Mouse (Mus musculus) embryonic fibroblast, embryonic 13.5 days (primary cell): ENCODE results near the gene Styxl1. TPM values are rescaled to one million over a fixed set of nuclear protein-coding genes. Genes with fewer than 3 reads are reported as not detected.

ENCODE experiments used
- H3K27ac ChIP-seq: 2 replicates; pipeline ENCODE4 v1.5.1; 2012; ENCODE audit warnings: low read length, control low read depth, inconsistent platforms; ENCODE audit not compliant: insufficient read depth
- H3K4me1 ChIP-seq: 2 replicates; pipeline ENCODE4 v1.6.1; 2011; ENCODE audit warnings: low read length; ENCODE audit not compliant: control insufficient read depth, insufficient read depth
- H3K4me3 ChIP-seq: 2 replicates; pipeline ENCODE4 v1.5.1; 2011; ENCODE audit warnings: mild to moderate bottlenecking, control low read depth, low read length; ENCODE audit not compliant: insufficient read depth
- CTCF ChIP-seq: IDR thresholded peaks from 2 replicates; pipeline ENCODE4 v1.5.1; 2011; ENCODE audit warnings: mild to moderate bottlenecking, control low read depth, low read length, moderate library complexity, borderline replicate concordance; ENCODE audit not compliant: insufficient read depth
- POLR2A ChIP-seq: IDR thresholded peaks from 2 replicates; pipeline ENCODE4 v1.6.1; 2011; ENCODE audit warnings: low read depth, mild to moderate bottlenecking, control low read depth, low read length, moderate library complexity
- polyA plus RNA-seq: library from polyadenylated mRNA; stranded (reverse); fragments of >200 nt; gene quantifications from 2 replicates; pipeline ENCODE4 v1.2.4, GENCODE M21; 2011; ENCODE audit warnings: low read depth; ENCODE audit not compliant: missing spikeins, insufficient read length

Gene Styxl1
- polyA plus RNA-seq, 1 experiment, result not detected

DNA sequence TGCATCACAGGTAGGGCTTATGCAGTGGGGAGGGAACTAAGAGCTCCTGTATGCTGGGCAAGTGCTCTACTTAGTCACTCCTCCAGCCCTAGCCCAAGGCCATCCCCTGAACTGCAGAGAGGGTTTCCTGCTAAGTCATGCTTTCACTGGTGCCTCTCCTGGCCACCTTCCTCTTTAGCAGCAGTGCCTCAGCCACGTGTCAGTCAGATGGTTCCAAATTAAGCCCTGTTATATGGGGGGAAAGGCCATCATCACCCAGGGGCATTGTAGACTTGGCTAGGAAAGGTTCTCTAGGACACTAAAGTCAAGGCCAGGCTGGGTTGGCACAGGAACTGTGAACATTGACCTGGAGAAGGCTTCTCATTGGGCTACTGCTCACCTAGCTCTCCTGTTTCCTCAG is 70.3 kb downstream of the Styxl1 start:
- TF ChIP-seq POLR2A, result no peak
- no peak for TF ChIP-seq CTCF
- Histone ChIP-seq H3K4me1 (peaks cover 7% of the 10 kb centered on the region; the same call in 1 of the 2 replicates), H3K4me3 (no peak overlapping the region), H3K27ac (no peak overlapping the region)

DNA sequence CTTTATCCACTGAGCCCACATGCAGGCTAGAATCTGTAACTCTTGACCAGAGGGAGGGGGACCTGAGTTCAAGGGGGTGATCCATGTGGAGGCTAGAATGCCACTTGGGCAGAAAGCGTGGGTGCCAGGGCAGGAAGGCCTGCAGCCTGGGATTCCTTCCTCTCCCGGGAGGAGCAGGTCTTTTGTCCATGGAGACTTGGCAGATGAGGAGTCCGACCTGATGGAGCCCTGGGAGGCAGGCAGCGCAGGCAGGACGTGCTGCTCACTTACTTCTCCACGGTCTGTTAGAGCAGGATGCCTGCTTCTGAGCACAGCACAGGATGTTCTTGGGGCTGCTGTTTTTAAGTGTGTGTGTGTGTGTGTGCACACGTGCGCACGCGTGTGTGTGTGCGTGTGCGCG is 71.1 kb downstream of the Styxl1 start:
- Histone ChIP-seq H3K4me1 (peaks cover 12% of the 10 kb centered on the region), H3K4me3 (no peak overlapping the region), H3K27ac (no peak overlapping the region)
- TF ChIP-seq CTCF, result no peak
- no peak for TF ChIP-seq POLR2A

DNA sequence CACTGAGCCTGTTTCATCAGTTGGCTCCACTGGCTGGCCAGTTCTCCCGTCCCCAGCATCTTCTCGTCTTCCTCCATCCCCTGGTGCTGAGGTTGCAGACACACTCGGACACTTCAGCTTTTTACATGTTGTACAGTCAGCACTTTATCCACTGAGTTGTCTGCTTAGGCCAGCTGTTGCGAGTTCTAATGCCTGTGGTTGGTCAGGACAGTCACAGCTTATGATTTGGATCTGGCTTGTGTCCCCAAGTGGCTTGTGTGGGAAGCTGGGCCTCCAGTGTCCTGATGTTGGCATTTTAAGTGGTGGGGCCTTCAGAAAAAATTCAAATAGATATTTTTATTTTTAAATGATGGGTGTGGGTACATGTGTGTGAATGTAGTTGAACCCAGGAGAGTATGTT is 72.8 kb downstream of the Styxl1 start:
- Histone ChIP-seq H3K4me3 (no peak overlapping the region), H3K27ac (no peak overlapping the region), H3K4me1 (peaks cover 12% of the 10 kb centered on the region)
- TF ChIP-seq CTCF (no peak), POLR2A (no peak)

DNA sequence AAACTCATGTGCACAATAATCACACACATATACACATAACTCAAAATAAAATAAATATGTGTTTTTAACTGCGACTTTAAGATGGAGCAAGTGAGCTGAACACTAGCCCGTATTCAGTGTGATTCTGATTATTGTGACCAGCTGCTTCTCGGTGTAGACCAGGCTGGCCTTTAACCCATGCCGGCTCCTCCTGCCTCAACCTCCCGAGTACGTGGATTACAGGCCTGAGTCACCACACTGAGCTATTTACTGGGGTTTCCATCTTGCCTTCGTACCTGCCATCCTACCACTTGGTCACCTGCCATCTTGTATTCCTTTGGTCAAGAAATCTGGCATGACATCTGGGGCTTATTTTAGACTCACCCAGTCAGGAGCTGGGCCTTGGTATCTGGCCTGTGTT is 74.8 kb downstream of the Styxl1 start:
- TF ChIP-seq CTCF (no peak), POLR2A (no peak)
- Histone ChIP-seq H3K27ac (peak overlapping the region; percentile 42), H3K4me1 (peaks cover 12% of the 10 kb centered on the region), H3K4me3 (no peak overlapping the region)

DNA sequence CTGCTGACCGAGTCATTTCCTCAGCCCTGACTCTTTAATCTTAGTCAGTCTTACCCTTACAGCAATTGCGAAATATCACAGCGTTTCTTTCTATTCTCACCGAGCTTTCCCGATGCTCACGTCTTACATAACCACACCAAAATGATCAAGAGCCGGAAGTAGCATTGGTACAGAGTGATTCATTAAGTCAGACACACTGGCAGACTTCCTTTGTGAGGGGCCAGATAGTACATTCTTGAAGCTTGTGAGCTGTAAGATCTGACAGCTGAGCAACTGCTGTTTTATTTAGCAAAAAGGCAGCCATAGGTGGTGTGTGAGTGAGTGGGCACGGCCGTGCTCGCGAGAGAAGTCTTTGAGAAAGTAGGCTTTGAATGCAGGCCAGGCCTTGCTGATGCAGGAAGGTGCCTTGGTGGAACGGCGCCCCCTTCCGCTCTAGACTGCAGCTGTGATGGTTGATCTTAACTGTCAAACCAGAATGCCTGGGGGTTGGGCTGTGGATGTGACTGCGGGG is 75.4 kb downstream of the Styxl1 start:
- H3K4me1 ChIP-seq, result peaks cover 12% of the 10 kb centered on the region
- H3K4me3 ChIP-seq, result no peak overlapping the region
- no peak for TF ChIP-seq POLR2A
- TF ChIP-seq CTCF, result peak; percentile 71; the same call in 1 of the 2 replicates
- H3K27ac ChIP-seq, result peak overlapping the region; percentile 42

DNA sequence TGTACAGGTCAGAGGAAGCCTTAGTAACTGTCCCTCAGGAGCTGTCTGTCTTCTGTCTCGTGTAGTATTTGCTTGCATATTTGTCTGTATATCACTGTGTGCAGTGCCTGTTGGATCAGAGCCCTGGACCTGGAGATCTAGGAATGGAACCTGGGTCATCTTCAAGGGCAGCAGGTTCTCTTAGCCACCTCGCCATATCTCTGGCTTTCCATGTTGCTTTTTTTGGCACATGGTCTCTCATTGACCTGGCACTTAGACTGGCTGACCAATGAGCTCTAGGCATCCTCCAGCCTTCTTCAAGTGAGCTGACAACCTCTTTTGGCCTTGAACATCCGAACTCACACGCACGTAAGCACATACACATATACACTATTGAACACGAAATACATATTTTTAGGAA is 76.0 kb downstream of the Styxl1 start:
- peak overlapping the region; percentile 42 for H3K27ac ChIP-seq
- TF ChIP-seq CTCF (no peak), POLR2A (no peak)
- peaks cover 12% of the 10 kb centered on the region for H3K4me1 ChIP-seq
- no peak overlapping the region for H3K4me3 ChIP-seq

DNA sequence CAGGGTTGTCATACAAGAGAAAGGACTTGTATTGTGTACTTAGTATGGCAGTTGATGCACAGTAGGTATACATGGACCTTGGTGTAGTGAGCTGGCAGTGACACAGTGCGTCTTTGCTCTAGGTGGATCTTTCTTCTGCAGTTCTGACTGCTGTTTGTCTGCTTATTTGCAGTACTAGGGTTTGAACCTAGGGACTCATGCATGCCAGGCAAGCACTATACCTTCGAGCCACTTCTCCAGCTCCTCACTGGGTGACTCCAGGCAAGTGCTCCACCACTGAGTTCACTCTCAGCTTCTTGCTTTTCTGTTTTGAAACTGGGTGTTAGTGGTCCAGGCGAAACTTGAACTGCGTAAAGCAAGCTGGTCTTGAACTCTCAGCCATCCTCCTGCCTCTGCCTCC is 76.6 kb downstream of the Styxl1 start:
- Histone ChIP-seq H3K4me1 (peaks cover 12% of the 10 kb centered on the region), H3K27ac (no peak overlapping the region), H3K4me3 (no peak overlapping the region)
- TF ChIP-seq CTCF (no peak), POLR2A (no peak)

DNA sequence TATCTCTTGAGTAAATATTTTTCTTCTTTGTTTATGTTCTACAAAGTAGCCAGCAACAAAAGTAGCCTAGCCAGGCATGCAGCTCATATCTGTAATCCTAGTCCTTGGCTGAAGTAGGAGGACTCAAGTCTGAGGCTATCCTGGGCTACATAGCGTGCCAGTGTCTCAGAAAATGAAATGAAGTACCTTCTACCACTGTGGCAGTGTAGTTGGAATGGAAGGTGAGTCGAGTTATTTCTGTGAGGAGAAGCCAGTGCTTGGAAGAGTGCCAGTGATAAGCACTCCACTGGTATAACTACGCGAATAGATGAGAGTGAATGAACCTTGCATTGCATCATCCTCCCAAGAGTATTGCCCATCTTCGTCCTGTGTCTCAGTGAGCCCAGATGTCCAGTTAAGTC is 80.5 kb downstream of the Styxl1 start:
- no peak overlapping the region for H3K4me3 ChIP-seq
- TF ChIP-seq CTCF (no peak), POLR2A (no peak)
- H3K4me1 ChIP-seq, result peaks cover 7% of the 10 kb centered on the region
- H3K27ac ChIP-seq, result no peak overlapping the region

Other genes with a start within 250 kb of the Styxl1 start
- 40.1 and 44.2 TPM in 2 replicates for gene Hip1, start 233.3 kb downstream of the Styxl1 start, polyA plus RNA-seq
- not detected in 2 replicates for gene Ccl26, start 214.8 kb downstream of the Styxl1 start, polyA plus RNA-seq
- not detected in 2 replicates for gene Ccl24, start 205.3 kb downstream of the Styxl1 start, polyA plus RNA-seq
- gene Rhbdd2, start 145.8 kb downstream of the Styxl1 start, polyA plus RNA-seq, result 18.8 and 23.3 TPM in 2 replicates
- gene Por, start 108.4 kb downstream of the Styxl1 start, polyA plus RNA-seq, result 58.5 and 98.3 TPM in 2 replicates
- gene Tmem120a, start 33.9 kb downstream of the Styxl1 start, polyA plus RNA-seq, result 89.3 and 94.7 TPM in 2 replicates
- gene Mdh2, start 95 bp upstream of the Styxl1 start, polyA plus RNA-seq, result 495 and 573 TPM in 2 replicates
- not detected in 2 replicates for gene Srrm3, start 28.5 kb upstream of the Styxl1 start, polyA plus RNA-seq
- gene Hspb1, start 109.5 kb upstream of the Styxl1 start, polyA plus RNA-seq, result 124 and 337 TPM in 2 replicates
- gene Ywhag, start 156.2 kb upstream of the Styxl1 start, polyA plus RNA-seq, result 255 and 333 TPM in 2 replicates
- 3.2 and 3.3 TPM in 2 replicates for gene Ssc4d, start 196.1 kb upstream of the Styxl1 start, polyA plus RNA-seq
- gene Zp3, start 201.7 kb upstream of the Styxl1 start, polyA plus RNA-seq, result not detected in 2 replicates
- gene Dtx2, start 216.4 kb upstream of the Styxl1 start, polyA plus RNA-seq, result 8.5 and 10.9 TPM in 2 replicates